Mouse (Mus musculus) kidney, postnatal 0 days (tissue): ENCODE results near the gene Tmem132a. TPM values are rescaled to one million over a fixed set of nuclear protein-coding genes. Genes with fewer than 3 reads are reported as not detected.

Experiments
- ATAC-seq: fragments of 200-750 bp; cut with Nextera tagmentation; replicated peaks from 2 replicates; pipeline ENCODE4 v1.8.0; 2017; ENCODE audit warnings: low read depth, moderate number of reproducible peaks, moderate TSS enrichment, moderate library complexity; ENCODE audit not compliant: low FRiP score
- DNase-seq: peaks from one replicate; pipeline ENCODE4 v3.0.0-alpha.2; 2016; ENCODE audit warnings: low spot score
- H3K27ac ChIP-seq: fragments of 300-500 bp; sonication (generic); 2 replicates; pipeline ENCODE4 v1.5.1; 2014; ENCODE audit warnings: mild to moderate bottlenecking
- H3K27me3 ChIP-seq: fragments of 300-500 bp; sonication (generic); 2 replicates; pipeline ENCODE4 v1.6.1; 2014; ENCODE audit warnings: low read length, mixed read lengths; ENCODE audit not compliant: insufficient read depth
- H3K36me3 ChIP-seq: fragments of 300-500 bp; sonication (generic); 2 replicates; pipeline ENCODE4 v1.6.1; 2014; ENCODE audit warnings: low read length, mixed read lengths; ENCODE audit not compliant: insufficient read depth
- H3K4me1 ChIP-seq: fragments of 300-500 bp; sonication (generic); replicated peaks from 2 replicates; pipeline ENCODE4 v1.6.1; 2014; ENCODE audit warnings: antibody characterized with exemption, low read length, mixed read lengths; ENCODE audit not compliant: insufficient read depth
- H3K4me2 ChIP-seq: fragments of 300-500 bp; sonication (generic); 2 replicates; pipeline ENCODE4 v1.6.1; 2014; ENCODE audit warnings: mild to moderate bottlenecking, low read length, moderate library complexity, mixed read lengths
- H3K4me3 ChIP-seq: fragments of 300-500 bp; sonication (generic); replicated peaks from 2 replicates; pipeline ENCODE4 v1.5.1; 2014; ENCODE audit warnings: low read depth, low read length
- H3K9ac ChIP-seq: fragments of 300-500 bp; sonication (generic); 2 replicates; pipeline ENCODE4 v1.6.1; 2014; ENCODE audit warnings: low read depth, low read length
- H3K9me3 ChIP-seq: fragments of 300-500 bp; sonication (generic); replicated peaks from 2 replicates; pipeline ENCODE4 v1.6.1; 2016; ENCODE audit warnings: low read length, inconsistent platforms, mixed read lengths
- CTCF ChIP-seq: IDR thresholded peaks from 2 replicates; pipeline ENCODE4 v1.5.1; 2016; ENCODE audit warnings: antibody characterized with exemption, low read depth, mild to moderate bottlenecking, moderate library complexity
- WGBS: fragments of 180-500 bp; shearing (Covaris S2); extraction: QIAGEN DNeasy Blood & Tissue Kit; methylation state at CpG from one replicate; pipeline ENCODE4 v1.1.7; 2014; 5-methylcytosine and 5-hydroxymethylcytosine counted together
- polyA plus RNA-seq: library from polyadenylated mRNA; unstranded; fragments of >200 nt; fragmentation: Nextera tagmentation; extraction: Ambion mirVana; gene quantifications from 2 replicates; pipeline ENCODE4 v1.2.1, GENCODE M21; 2015

Gene Tmem132a
- 43.5 and 45.0 TPM in 2 replicates for polyA plus RNA-seq

- TF ChIP-seq CTCF = no peak; the same call in 1 of the 2 replicates
- Histone ChIP-seq H3K9ac (peak within 1 kb of the TSS; percentile 74), H3K4me3 (peak within 1 kb of the TSS; percentile 68), H3K36me3 (peaks cover 41% of the 10 kb centered on the region), H3K4me1 (peaks cover 14% of the 10 kb centered on the region), H3K27me3 (no peaks in the 10 kb centered on the region), H3K9me3 (no peaks in the 10 kb centered on the region), H3K4me2 (peak within 1 kb of the TSS; percentile 77), H3K27ac (peak within 1 kb of the TSS; percentile 74; the same call in 1 of the 2 replicates)
- WGBS = 4% methylated on average over 8 of the region's 8 CpGs
- peak; percentile 5 for DNase-seq
- no peak; the same call in 1 of the 2 replicates for ATAC-seq
These were observed at the start of gene Tmem132a for GRCm38 (mm10) chr19:10869886-10870527. TSS of gene Tmem132a (minus strand) at chr19:10869940.

- H3K36me3 ChIP-seq = no peaks in the 10 kb centered on the region
- H3K4me3 ChIP-seq = no peak overlapping the region
- no peaks in the 10 kb centered on the region for H3K9me3 ChIP-seq
- no peak overlapping the region for H3K9ac ChIP-seq
- no peaks in the 10 kb centered on the region for H3K4me1 ChIP-seq
- H3K4me2 ChIP-seq = no peak overlapping the region
- no peak for ATAC-seq
- H3K27me3 ChIP-seq = no peaks in the 10 kb centered on the region; the same call in 1 of the 2 replicates
- no peak for DNase-seq
- TF ChIP-seq CTCF = no peak
- no peak overlapping the region for H3K27ac ChIP-seq
- 91% methylated on average over 10 of the region's 10 CpGs for WGBS
These were observed 48.7 kb upstream of the Tmem132a start for GRCm38 (mm10) chr19:10918321-10918991.

GRCm38 (mm10) chr19:10916506-10916905, 46.8 kb upstream of the Tmem132a start:
- no peak for TF ChIP-seq CTCF
- no peak for ATAC-seq
- no peak overlapping the region for H3K27ac ChIP-seq
- no peaks in the 10 kb centered on the region for H3K9me3 ChIP-seq
- no peak overlapping the region for H3K9ac ChIP-seq
- no peaks in the 10 kb centered on the region; the same call in 1 of the 2 replicates for H3K27me3 ChIP-seq
- H3K4me2 ChIP-seq = no peak overlapping the region
- 53% methylated on average over 5 of the region's 5 CpGs for WGBS
- no peaks in the 10 kb centered on the region for H3K4me1 ChIP-seq
- DNase-seq = no peak
- no peaks in the 10 kb centered on the region for H3K36me3 ChIP-seq
- no peak overlapping the region for H3K4me3 ChIP-seq

GRCm38 (mm10) chr19:10914870-10915269, 45.1 kb upstream of the Tmem132a start:
- 68% methylated on average over 2 of the region's 2 CpGs for WGBS
- no peak for DNase-seq
- Histone ChIP-seq H3K4me2 (no peak overlapping the region), H3K4me1 (no peaks in the 10 kb centered on the region), H3K27me3 (no peaks in the 10 kb centered on the region; the same call in 1 of the 2 replicates), H3K9me3 (no peaks in the 10 kb centered on the region), H3K27ac (no peak overlapping the region), H3K9ac (no peak overlapping the region), H3K36me3 (no peaks in the 10 kb centered on the region), H3K4me3 (no peak overlapping the region)
- no peak for ATAC-seq
- TF ChIP-seq CTCF = no peak

GRCm38 (mm10) chr19:10914291-10914690, 44.6 kb upstream of the Tmem132a start:
- Histone ChIP-seq H3K27me3 (no peaks in the 10 kb centered on the region; the same call in 1 of the 2 replicates), H3K9ac (no peak overlapping the region), H3K4me1 (no peaks in the 10 kb centered on the region), H3K36me3 (no peaks in the 10 kb centered on the region), H3K4me3 (no peak overlapping the region), H3K4me2 (no peak overlapping the region), H3K27ac (no peak overlapping the region), H3K9me3 (no peaks in the 10 kb centered on the region)
- WGBS = 38% methylated on average over 7 of the region's 7 CpGs
- DNase-seq = no peak
- no peak for ATAC-seq
- TF ChIP-seq CTCF = no peak

- Histone ChIP-seq H3K36me3 (peaks cover 11% of the 10 kb centered on the region), H3K27me3 (no peaks in the 10 kb centered on the region), H3K4me1 (peaks cover 5% of the 10 kb centered on the region; the same call in 1 of the 2 replicates), H3K4me2 (no peak overlapping the region), H3K9me3 (no peaks in the 10 kb centered on the region), H3K9ac (no peak overlapping the region), H3K4me3 (no peak overlapping the region), H3K27ac (peak overlapping the region; percentile 79)
- no peak for ATAC-seq
- peak; percentile 76 for DNase-seq
- TF ChIP-seq CTCF = no peak
- 49% methylated on average over 6 of the region's 6 CpGs for WGBS
These were observed 39.5 kb upstream of the Tmem132a start for GRCm38 (mm10) chr19:10909087-10909721.
